Mouse (Mus musculus) heart, postnatal 10 days (tissue): Measurements from ENCODE around the gene Cep78. TPM values are rescaled to one million over a fixed set of nuclear protein-coding genes. Genes with fewer than 3 reads are reported as not detected.
A peak's percentile ranks its signal among the peaks of the same experiment; 100 is the strongest.
"Not testable (repeated sequence)": the region's sequence is repeated elsewhere in the genome, so short reads cannot be mapped to it uniquely, and the experiment has no call there.

ENCODE experiments used
- DNase-seq, 2 experiments: peaks; one replicate each; pipeline ENCODE4 v3.0.0; 2021
- intact Hi-C: fragments of 180-260 bp; cut with DNase I; formaldehyde crosslinking; loops from one replicate; pipeline ENCODE4 v1.15.1; 2025
- total RNA-seq, 2 experiments: library from RNA; stranded (reverse); gene quantifications; 2 replicates each; pipeline ENCODE4 v1.2.3; 2021

Gene Cep78
- total RNA-seq, result 1 to 10 TPM; 4.9 to 5.8 TPM

GRCm38 (mm10) chr19:15984449-15985171 is at the start of gene Cep78:
Gene Cep78 (minus strand): TSS chr19:15984989.
- intact Hi-C loops, result no loop called here
- DNase-seq, result peak; percentile 93 to 94

- no peak for DNase-seq
- intact Hi-C loops, result no loop called here
Measured at GRCm38 (mm10) chr19:16031276-16031675, 46.5 kb upstream of the Cep78 start.

GRCm38 (mm10) chr19:16029253-16029771 is 44.5 kb upstream of the Cep78 start:
- DNase-seq, result peak; percentile 48 to 60
- intact Hi-C loops, result not testable (repeated sequence)

GRCm38 (mm10) chr19:16028746-16029252 is 44.0 kb upstream of the Cep78 start:
- intact Hi-C loops, result no loop called here
- peak in 1 of 2 experiments; percentile 53 for DNase-seq

GRCm38 (mm10) chr19:16027876-16028670 is 43.3 kb upstream of the Cep78 start:
- intact Hi-C loops, result no loop called here
- no peak for DNase-seq

GRCm38 (mm10) chr19:16026276-16026675 is 41.5 kb upstream of the Cep78 start:
- DNase-seq, result no peak

GRCm38 (mm10) chr19:16022178-16022577 is 37.4 kb upstream of the Cep78 start:
- no peak for DNase-seq
- intact Hi-C loops, result no loop called here

More at GRCm38 (mm10) chr19:16026276-16026675, 41.5 kb upstream of the Cep78 start:
- intact Hi-C loops, result no loop called here

GRCm38 (mm10) chr19:16016171-16016570 is 31.4 kb upstream of the Cep78 start:
- intact Hi-C loops, result no loop called here
- peak; percentile 34 to 43 for DNase-seq

- intact Hi-C loops, result no loop called here
- DNase-seq, result peak; percentile 21 to 45
Measured at GRCm38 (mm10) chr19:16015191-16015968, 30.6 kb upstream of the Cep78 start.

GRCm38 (mm10) chr19:16009746-16010337 is 25.1 kb upstream of the Cep78 start:
- DNase-seq, result no peak
- intact Hi-C loops, result no loop called here

GRCm38 (mm10) chr19:16009111-16009510 is 24.3 kb upstream of the Cep78 start:
- intact Hi-C loops, result no loop called here
- no peak for DNase-seq

- DNase-seq, result no peak
- intact Hi-C loops, result no loop called here
Measured at GRCm38 (mm10) chr19:16007131-16007530, 22.3 kb upstream of the Cep78 start.

- intact Hi-C loops, result loop anchor here (2.0 kb wide), 1 partner anchor 601 kb away; no protein-coding TSS in a partner anchor
- peak; percentile 64 to 81 for DNase-seq
Measured at GRCm38 (mm10) chr19:15998157-15998556, 13.4 kb upstream of the Cep78 start.

GRCm38 (mm10) chr19:15996901-15997564 is 12.2 kb upstream of the Cep78 start:
- DNase-seq, result peak; percentile 10 to 24
- intact Hi-C loops, result no loop called here

- intact Hi-C loops, result no loop called here
- no peak for DNase-seq
Measured at GRCm38 (mm10) chr19:15990102-15990501, 5.3 kb upstream of the Cep78 start.

- no peak for DNase-seq
- intact Hi-C loops, result no loop called here
Measured at GRCm38 (mm10) chr19:15985172-15985713, 454 bp upstream of the Cep78 start.

GRCm38 (mm10) chr19:15983739-15984344 is 947 bp downstream of the Cep78 start:
- no peak for DNase-seq
- intact Hi-C loops, result loop anchor here (1.0 kb wide), 1 partner anchor 59 kb away; no protein-coding TSS in a partner anchor

- DNase-seq, result no peak
Measured at GRCm38 (mm10) chr19:15982926-15983738, 1.7 kb downstream of the Cep78 start.

More at GRCm38 (mm10) chr19:15982926-15983738, 1.7 kb downstream of the Cep78 start:
- intact Hi-C loops, result loop anchor here (1.0 kb wide), 1 partner anchor 58 kb away; no protein-coding TSS in a partner anchor
